Mouse (Mus musculus) lung, postnatal 14 days (tissue): ENCODE measurements around the gene Celf2.
A peak's percentile ranks its signal among the peaks of the same experiment; 100 is the strongest.

Experiments
- DNase-seq: peaks from one replicate; pipeline ENCODE4 v3.0.0; 2021

Gene Celf2

GRCm38 (mm10) chr2:7260186-7260585, 249.2 kb downstream of the Celf2 start:
- no peak for DNase-seq

DNA sequence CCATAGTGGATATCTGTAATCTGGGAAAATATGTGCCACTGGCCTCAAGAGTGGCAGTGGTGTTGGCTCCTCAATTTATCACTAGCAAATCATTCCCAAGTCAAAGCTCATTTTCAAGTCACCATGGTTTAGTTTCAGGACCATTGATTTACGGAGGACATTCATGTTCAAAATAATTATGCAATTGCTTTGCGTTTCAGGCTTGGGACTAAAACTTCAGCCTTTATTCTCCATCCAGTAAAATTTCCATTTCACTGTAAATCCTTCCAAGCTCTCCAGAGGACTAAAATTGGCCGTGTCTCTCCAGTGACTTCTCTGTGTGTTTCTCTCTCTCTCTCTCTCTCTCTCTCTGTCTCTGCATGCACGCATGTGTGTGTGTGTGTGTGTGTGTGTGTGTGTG, 249.7 kb downstream of the Celf2 start:
- no peak for DNase-seq

DNA sequence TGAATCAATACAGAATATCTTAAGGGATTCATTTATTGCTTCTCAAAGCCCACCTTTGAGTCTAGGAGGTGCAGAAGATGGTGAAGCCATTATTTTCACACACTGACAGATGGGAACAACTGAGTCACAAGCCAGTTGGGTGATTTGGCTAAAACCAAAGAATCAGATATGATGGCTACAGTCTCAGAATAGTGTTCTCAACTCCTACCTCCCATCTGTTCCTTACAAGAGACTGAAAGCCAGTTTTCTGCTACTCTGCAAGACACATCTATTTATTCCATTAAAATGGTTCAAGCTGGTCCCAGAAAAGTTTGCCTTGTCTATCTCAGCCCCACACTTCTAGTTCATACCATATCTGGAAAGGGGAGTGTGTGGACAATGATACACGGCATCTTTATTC, 253.3 kb downstream of the Celf2 start:
- no peak for DNase-seq

DNA sequence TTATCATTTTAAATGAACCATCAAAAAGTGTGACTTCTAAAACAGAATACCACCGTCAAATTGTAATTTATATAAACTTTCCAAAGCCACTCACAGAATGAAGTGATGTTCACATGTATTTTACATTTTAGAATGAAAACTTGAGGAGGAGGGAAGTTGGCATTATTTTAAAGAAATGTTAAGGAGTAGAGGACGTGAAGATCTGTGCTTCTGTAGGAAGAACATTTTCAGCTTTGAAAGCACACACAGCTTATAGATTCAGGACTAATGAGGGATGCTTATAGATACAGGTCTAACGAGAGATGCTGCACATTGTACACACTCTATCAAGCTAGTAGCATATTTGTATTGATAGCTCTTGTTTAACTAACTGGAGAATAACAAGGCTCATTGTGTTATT, 254.0 kb downstream of the Celf2 start:
- no peak for DNase-seq

GRCm38 (mm10) chr2:7250314-7250713, 259.0 kb downstream of the Celf2 start:
- DNase-seq = no peak

DNA sequence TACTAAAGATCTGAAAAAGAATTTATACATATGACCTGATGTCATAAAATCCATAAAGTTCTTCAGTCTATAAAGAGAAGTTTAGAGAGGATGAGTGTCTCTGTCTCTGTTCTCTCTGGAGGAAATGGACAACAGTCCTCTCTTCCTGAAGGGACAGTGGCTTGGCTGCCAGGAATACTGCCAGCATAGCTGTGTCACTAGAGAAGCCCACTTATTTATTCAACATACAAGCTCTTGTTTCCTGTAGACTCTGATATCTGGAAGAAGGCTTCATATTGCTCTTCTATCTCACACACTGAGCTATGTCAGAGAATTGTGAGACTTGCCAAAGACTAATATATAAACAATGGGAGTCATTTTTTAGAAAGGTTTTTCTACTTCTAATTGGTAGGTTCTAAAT, 260.4 kb downstream of the Celf2 start:
- peak; percentile 20 for DNase-seq

- DNase-seq = peak; percentile 72
Observed at GRCm38 (mm10) chr2:7245958-7246774, 263.2 kb downstream of the Celf2 start.

DNA sequence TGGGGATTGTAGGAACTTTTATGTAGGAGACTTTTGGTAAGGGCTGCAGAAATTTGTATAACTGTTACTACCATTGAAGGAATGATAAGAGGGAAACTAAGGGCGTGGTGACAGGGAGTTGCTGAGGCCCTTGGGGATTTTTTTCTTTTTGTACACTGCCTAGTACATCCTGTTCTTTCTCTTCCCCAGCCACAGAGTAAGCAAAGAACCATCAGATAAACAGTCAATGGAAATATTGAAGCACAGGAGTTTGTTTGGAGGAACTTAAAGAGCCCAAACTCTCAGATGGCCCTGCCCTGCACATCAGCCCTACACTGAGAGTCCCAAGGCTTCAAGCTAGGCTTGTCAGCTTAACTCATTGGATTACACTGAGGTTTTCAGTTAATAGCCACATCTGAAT, 267.2 kb downstream of the Celf2 start:
- DNase-seq = peak; percentile 27

DNA sequence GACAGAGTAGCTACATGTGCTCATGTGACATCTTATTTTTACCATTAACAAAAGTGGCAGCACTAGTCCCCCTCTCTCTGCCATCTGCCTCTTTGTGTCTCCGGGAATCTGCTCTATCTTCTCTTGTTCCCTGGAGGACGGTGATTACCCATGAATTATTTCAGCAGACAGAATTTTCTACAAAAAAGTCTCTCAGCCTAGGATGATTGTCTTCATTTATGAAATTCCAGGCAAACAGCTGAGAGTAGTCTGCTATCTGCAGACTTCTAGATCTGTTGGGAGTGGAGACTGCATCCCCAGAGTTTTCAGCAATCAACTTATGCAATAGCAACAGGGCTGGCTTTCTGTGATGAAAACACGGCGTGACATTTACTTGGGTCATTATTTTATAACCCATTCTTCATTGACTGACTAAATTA, 267.8 kb downstream of the Celf2 start:
- DNase-seq = peak; percentile 12

DNA sequence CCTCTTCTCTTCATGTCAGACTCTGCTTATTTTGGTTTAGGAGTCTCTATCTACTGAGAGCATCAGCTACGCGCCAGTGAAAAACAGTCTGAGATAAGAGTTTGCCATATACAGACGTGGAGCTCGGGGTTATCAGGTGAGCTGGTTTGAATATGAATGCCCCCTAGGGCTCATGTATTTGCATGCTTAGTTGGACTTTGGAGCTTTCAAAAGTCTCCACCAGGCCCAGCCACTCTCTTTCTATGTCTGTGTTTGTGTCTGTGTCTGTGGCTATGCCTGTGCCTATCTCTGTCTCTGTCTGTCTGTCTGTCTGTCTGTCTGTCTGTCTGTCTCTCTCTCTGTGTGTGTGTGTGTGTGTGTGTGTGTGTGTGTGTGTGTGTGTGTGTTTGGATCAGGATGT, 272.1 kb downstream of the Celf2 start:
- DNase-seq = no peak

- no peak for DNase-seq
Observed at GRCm38 (mm10) chr2:7236452-7236851, 272.9 kb downstream of the Celf2 start.

GRCm38 (mm10) chr2:7235059-7235741, 274.2 kb downstream of the Celf2 start:
- no peak for DNase-seq

GRCm38 (mm10) chr2:7234587-7234986, 274.8 kb downstream of the Celf2 start:
- no peak for DNase-seq

DNA sequence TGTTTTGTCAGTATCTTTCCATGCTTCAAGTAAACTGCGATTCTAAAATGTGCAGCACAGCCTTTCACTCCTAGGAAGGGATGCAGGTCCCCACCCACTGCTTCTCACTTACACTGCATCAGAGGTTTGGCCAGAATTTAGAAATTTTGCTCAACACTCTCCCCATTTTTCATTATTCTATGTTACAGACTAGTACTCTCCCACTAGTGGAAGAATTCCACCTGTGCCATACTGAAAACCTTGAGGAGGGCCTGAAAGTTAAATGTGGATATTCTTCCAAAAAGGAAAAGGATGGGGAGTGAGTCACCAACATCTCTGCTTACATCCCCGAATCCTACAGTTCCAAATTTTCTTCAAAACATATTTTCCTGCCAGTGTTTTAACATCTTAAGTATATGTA, 276.0 kb downstream of the Celf2 start:
- DNase-seq = no peak

- DNase-seq = no peak
Observed at GRCm38 (mm10) chr2:7226785-7227184, 282.6 kb downstream of the Celf2 start.

DNA sequence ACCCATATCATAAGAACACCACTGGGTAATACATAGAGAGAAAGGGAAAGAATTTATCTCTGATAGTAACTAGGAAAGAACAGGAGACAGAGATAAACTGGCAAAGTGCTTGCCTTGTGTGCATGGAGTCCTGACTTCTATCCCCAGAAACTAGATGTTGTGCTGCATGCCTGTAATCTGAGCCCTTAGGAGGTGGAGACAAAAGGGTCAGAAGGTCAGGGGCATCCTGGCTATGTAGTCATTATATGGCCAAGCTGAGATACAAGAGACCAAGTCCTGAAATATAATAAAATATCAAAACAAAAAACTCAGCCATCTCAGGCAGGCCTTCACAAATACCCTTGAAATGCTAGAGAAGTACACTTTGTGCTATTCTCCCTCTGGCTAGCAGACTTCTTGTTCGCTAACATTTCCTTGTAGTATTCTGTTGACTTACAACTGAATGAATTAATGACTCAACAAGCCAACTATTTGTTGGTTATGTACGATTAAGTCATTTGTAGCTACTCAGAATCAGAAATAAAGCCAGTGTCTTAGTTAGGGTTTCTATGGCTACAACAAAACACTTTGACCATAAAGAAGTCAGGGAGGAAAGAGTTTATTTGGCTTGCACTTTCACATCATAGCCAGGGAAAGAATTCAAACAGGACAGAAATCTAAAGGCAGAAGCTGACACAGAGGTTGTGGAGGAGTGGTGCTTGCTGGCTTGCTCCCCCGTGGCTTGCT, 284.9 kb downstream of the Celf2 start:
- DNase-seq = no peak

GRCm38 (mm10) chr2:7223538-7223937, 285.8 kb downstream of the Celf2 start:
- DNase-seq = no peak

DNA sequence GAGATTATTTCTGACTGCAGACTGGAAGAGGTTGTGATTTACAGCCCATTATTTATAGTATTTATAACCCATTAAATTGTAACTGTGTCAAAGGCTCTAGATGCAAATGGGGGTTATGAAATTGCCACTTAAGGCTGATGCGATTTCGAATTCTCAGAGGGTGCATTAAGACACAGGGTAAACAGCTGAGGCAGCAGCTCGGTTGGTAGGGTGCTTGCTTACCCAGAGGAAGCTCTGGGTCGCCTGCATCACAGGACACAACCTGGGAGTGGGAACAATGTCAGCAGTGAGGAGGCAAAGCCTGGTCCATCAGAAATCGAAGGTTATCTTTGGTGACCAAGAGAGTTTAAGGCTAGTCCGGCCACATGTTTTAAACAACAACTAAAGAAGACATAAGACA, 286.5 kb downstream of the Celf2 start:
- no peak for DNase-seq

DNA sequence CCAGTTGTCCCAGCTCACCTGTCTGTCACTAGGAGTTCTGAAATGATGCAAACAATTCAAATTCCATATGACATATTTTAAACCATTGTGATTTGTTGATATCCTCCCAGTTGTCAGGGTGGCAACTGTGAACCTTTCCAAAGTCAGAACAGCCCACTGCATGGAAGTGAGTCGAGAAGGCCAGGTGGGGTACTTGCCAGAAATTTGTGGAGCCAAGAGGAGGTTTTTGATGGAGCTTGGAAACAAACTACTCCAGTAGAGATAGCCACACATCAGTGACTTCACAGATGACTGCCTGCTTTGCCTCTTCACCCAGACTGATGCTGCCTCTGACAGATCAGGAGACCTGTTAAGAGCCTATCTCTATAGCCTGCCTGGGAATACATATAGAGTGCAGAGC, 287.5 kb downstream of the Celf2 start:
- DNase-seq = no peak

GRCm38 (mm10) chr2:7218101-7218500, 291.3 kb downstream of the Celf2 start:
- no peak for DNase-seq

GRCm38 (mm10) chr2:7207691-7208504, 301.5 kb downstream of the Celf2 start:
- DNase-seq = peak; percentile 2

GRCm38 (mm10) chr2:7193413-7193812, 315.9 kb downstream of the Celf2 start:
- no peak for DNase-seq

DNA sequence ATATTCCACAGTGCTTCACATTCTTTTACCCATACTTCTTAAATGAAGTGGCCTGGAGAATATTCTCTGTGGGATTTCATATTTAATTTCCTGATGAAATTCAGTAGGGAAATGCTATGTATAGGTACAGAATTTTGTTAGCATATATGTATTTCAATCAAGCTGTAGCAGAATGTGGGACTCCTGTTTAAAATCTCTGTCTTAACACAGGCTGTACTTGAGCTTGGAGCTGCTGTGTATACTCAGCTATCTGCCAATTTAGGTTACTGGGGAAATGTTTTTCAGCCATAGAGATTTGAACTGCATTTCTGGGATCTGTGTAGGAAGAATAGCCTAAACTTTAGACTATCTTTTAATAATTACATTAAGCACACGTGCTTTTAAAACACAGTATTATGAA, 330.2 kb downstream of the Celf2 start:
- no peak for DNase-seq
